Mouse (Mus musculus) MEL (cell line): ENCODE measurements around the gene Uevld. TPM values are rescaled to one million over a fixed set of nuclear protein-coding genes. Genes with fewer than 3 reads are reported as not detected.

Experiments used
- DNase-seq: peaks from one replicate; pipeline ENCODE4 v3.0.0; 2011; ENCODE audit warnings: low read depth, low spot score
- H3K27ac ChIP-seq: 2 replicates; pipeline ENCODE4 v1.5.1; 2012; ENCODE audit warnings: low read depth, mild to moderate bottlenecking, control low read depth, low read length, moderate library complexity; ENCODE audit not compliant: control insufficient read depth
- H3K27me3 ChIP-seq, 2 experiments: fragments of 150-350 bp in 1 of 2; sonication (generic) in 1 of 2; 2 replicates each; pipeline ENCODE4 v1.6.1; 2012; ENCODE audit warnings: low read length in 2 of 2, mild to moderate bottlenecking in 2 of 2, improper control_type of control experiment in 1 of 2, moderate library complexity in 1 of 2; ENCODE audit not compliant: insufficient read depth in 2 of 2, control insufficient read depth in 1 of 2
- H3K36me3 ChIP-seq, 2 experiments: 2 replicates each; pipeline ENCODE4 v1.6.1; 2012 to 2014; ENCODE audit warnings: low read length in 2 of 2, improper control_type of control experiment in 1 of 2, inconsistent platforms in 1 of 2, mild to moderate bottlenecking in 1 of 2; ENCODE audit not compliant: insufficient read depth in 2 of 2, control insufficient read depth in 1 of 2
- H3K4me1 ChIP-seq, 2 experiments: fragments of 150-350 bp in 1 of 2; sonication (generic) in 1 of 2; 2 replicates each; pipeline ENCODE4 v1.6.1; 2012; ENCODE audit warnings: low read length in 2 of 2, improper control_type of control experiment in 1 of 2, mild to moderate bottlenecking in 1 of 2; ENCODE audit not compliant: insufficient read depth in 2 of 2, control insufficient read depth in 1 of 2
- H3K4me3 ChIP-seq, 2 experiments: fragments of 150-350 bp in 1 of 2; sonication (generic) in 1 of 2; 2 replicates each; pipeline ENCODE4 v1.5.1; 2012; ENCODE audit warnings: low read depth in 2 of 2, low read length in 2 of 2, mild to moderate bottlenecking in 2 of 2, moderate library complexity in 2 of 2, control low read depth in 1 of 2, improper control_type of control experiment in 1 of 2; ENCODE audit not compliant: control insufficient read depth in 1 of 2, insufficient read depth in 1 of 2
- H3K79me2 ChIP-seq: 2 replicates; pipeline ENCODE4 v1.6.1; 2012; ENCODE audit warnings: mild to moderate bottlenecking, low read length, moderate library complexity; ENCODE audit not compliant: control insufficient read depth, poor library complexity, insufficient read depth
- H3K9ac ChIP-seq: 2 replicates; pipeline ENCODE4 v1.6.1; 2012; ENCODE audit warnings: low read depth, mild to moderate bottlenecking, control low read depth, low read length, moderate library complexity; ENCODE audit not compliant: control insufficient read depth, poor library complexity, severe bottlenecking
- H3K9me3 ChIP-seq: fragments of 150-350 bp; sonication (generic); replicated peaks from 2 replicates; pipeline ENCODE4 v1.6.1; 2012; ENCODE audit warnings: mild to moderate bottlenecking, low read length, improper control_type of control experiment, moderate library complexity; ENCODE audit not compliant: insufficient read depth
- BHLHE40 ChIP-seq: IDR thresholded peaks from 2 replicates; pipeline ENCODE4 v1.6.1; 2012; ENCODE audit warnings: low read depth, mild to moderate bottlenecking, inconsistent platforms, low read length, improper control_type of control experiment, borderline replicate concordance
- CHD2 ChIP-seq: IDR thresholded peaks from 2 replicates; pipeline ENCODE4 v1.6.1; 2011; ENCODE audit warnings: low read length, improper control_type of control experiment
- CTCF ChIP-seq, 3 experiments: IDR thresholded peaks in 2 of 3; conservative IDR thresholded peaks in 1 of 3; 2 replicates each; pipeline ENCODE4 v1.5.1; 2011 to 2012; ENCODE audit warnings: low read length in 3 of 3, low read depth in 2 of 3, mild to moderate bottlenecking in 2 of 3, improper control_type of control experiment in 1 of 3, inconsistent platforms in 1 of 3, mixed read lengths in 1 of 3, moderate library complexity in 1 of 3; ENCODE audit not compliant: control insufficient read depth in 1 of 3, insufficient read depth in 1 of 3, poor library complexity in 1 of 3, severe bottlenecking in 1 of 3
- EP300 ChIP-seq, 2 experiments: IDR thresholded peaks; 2 replicates each; pipeline ENCODE4 v1.6.1; 2011; ENCODE audit warnings: improper control_type of control experiment in 2 of 2, low read length in 2 of 2, low read depth in 1 of 2, mild to moderate bottlenecking in 1 of 2
- ETS1 ChIP-seq: IDR thresholded peaks from 2 replicates; pipeline ENCODE4 v1.6.1; 2012; ENCODE audit warnings: low read depth, mild to moderate bottlenecking, inconsistent platforms, low read length, improper control_type of control experiment, moderate library complexity
- GATA1 ChIP-seq: IDR thresholded peaks from 2 replicates; pipeline ENCODE4 v1.6.1; 2011; ENCODE audit warnings: low read depth, low read length, improper control_type of control experiment
- MAX ChIP-seq: IDR thresholded peaks from 2 replicates; pipeline ENCODE4 v1.6.1; 2011; ENCODE audit warnings: low read length, improper control_type of control experiment
- MEF2A ChIP-seq: IDR thresholded peaks from 2 replicates; pipeline ENCODE4 v1.6.1; 2014; ENCODE audit warnings: low read depth, mild to moderate bottlenecking, inconsistent platforms, low read length, improper control_type of control experiment; ENCODE audit not compliant: poor library complexity, insufficient replicate concordance, severe bottlenecking; ENCODE audit errors: extremely low read depth
- MXI1 ChIP-seq: IDR thresholded peaks from 2 replicates; pipeline ENCODE4 v1.6.1; 2011; ENCODE audit warnings: mild to moderate bottlenecking, low read depth, low read length, improper control_type of control experiment
- MYB ChIP-seq: IDR thresholded peaks from 2 replicates; pipeline ENCODE4 v1.6.1; 2011; ENCODE audit warnings: mild to moderate bottlenecking, low read depth, low read length, improper control_type of control experiment
- MYC ChIP-seq: IDR thresholded peaks from 2 replicates; pipeline ENCODE4 v1.6.1; 2011; ENCODE audit warnings: low read depth, mild to moderate bottlenecking, low read length, improper control_type of control experiment, moderate library complexity
- NELFE ChIP-seq: IDR thresholded peaks from 2 replicates; pipeline ENCODE4 v1.6.1; 2011; ENCODE audit warnings: low read depth, low read length, improper control_type of control experiment
- NRF1 ChIP-seq: IDR thresholded peaks from 2 replicates; pipeline ENCODE4 v1.6.1; 2014; ENCODE audit warnings: low read depth, mild to moderate bottlenecking, inconsistent platforms, low read length, improper control_type of control experiment, moderate library complexity; ENCODE audit not compliant: poor library complexity, insufficient read depth, severe bottlenecking
- POLR2A ChIP-seq, 2 experiments: IDR thresholded peaks; 2 replicates each; pipeline ENCODE4 v1.6.1; 2011 to 2012; ENCODE audit warnings: low read length in 2 of 2, mild to moderate bottlenecking in 2 of 2, control low read depth in 1 of 2, improper control_type of control experiment in 1 of 2, low read depth in 1 of 2, moderate library complexity in 1 of 2; ENCODE audit not compliant: control insufficient read depth in 1 of 2, insufficient read depth in 1 of 2, poor library complexity in 1 of 2
- POLR2AphosphoS2 ChIP-seq: IDR thresholded peaks from 2 replicates; pipeline ENCODE4 v1.6.1; 2011; ENCODE audit warnings: low read length, improper control_type of control experiment
- RAD21 ChIP-seq: IDR thresholded peaks from 2 replicates; pipeline ENCODE4 v1.6.1; 2011; ENCODE audit warnings: mild to moderate bottlenecking, low read depth, low read length, improper control_type of control experiment
- RCOR1 ChIP-seq: IDR thresholded peaks from 2 replicates; pipeline ENCODE4 v1.6.1; 2012; ENCODE audit warnings: low read depth, mild to moderate bottlenecking, inconsistent platforms, low read length, improper control_type of control experiment
- SIN3A ChIP-seq: IDR thresholded peaks from 2 replicates; pipeline ENCODE4 v1.6.1; 2012; ENCODE audit warnings: low read length, improper control_type of control experiment, inconsistent platforms
- SMC3 ChIP-seq: IDR thresholded peaks from 2 replicates; pipeline ENCODE4 v1.6.1; 2011; ENCODE audit warnings: low read depth, low read length, improper control_type of control experiment
- TCF12 ChIP-seq: IDR thresholded peaks from 2 replicates; pipeline ENCODE4 v1.6.1; 2014; ENCODE audit warnings: low read depth, mild to moderate bottlenecking, inconsistent platforms, low read length, improper control_type of control experiment, moderate library complexity
- UBTF ChIP-seq: IDR thresholded peaks from 2 replicates; pipeline ENCODE4 v1.6.1; 2012; ENCODE audit warnings: low read depth, mild to moderate bottlenecking, inconsistent platforms, low read length, improper control_type of control experiment, moderate library complexity, borderline replicate concordance; ENCODE audit not compliant: insufficient read depth
- USF2 ChIP-seq, 2 experiments: IDR thresholded peaks; 2 replicates each; pipeline ENCODE4 v1.6.1; 2011 to 2012; ENCODE audit warnings: improper control_type of control experiment in 2 of 2, low read length in 2 of 2, borderline replicate concordance in 1 of 2, inconsistent platforms in 1 of 2, low read depth in 1 of 2, mild to moderate bottlenecking in 1 of 2; ENCODE audit not compliant: insufficient read depth in 1 of 2
- ZKSCAN1 ChIP-seq: IDR thresholded peaks from 2 replicates; pipeline ENCODE4 v1.6.1; 2012; ENCODE audit warnings: low read depth, mild to moderate bottlenecking, inconsistent platforms, low read length, improper control_type of control experiment, moderate library complexity
- ZMIZ1 ChIP-seq: IDR thresholded peaks from 2 replicates; pipeline ENCODE4 v1.6.1; 2012; ENCODE audit warnings: low read depth, mild to moderate bottlenecking, inconsistent platforms, low read length, improper control_type of control experiment, moderate library complexity
- polyA plus RNA-seq, 2 experiments: library from polyadenylated mRNA; stranded (reverse) in 1 of 2; unstranded in 1 of 2; fragments of >175 nt in 1 of 2; fragments of >200 nt in 1 of 2; gene quantifications; 2 replicates each; pipeline versions ENCODE4 v1.2.1 to v1.2.4; 2012; ENCODE audit warnings: low replicate concordance in 2 of 2, low read depth in 1 of 2; ENCODE audit not compliant: insufficient read length in 2 of 2, insufficient read depth in 1 of 2, missing spikeins in 1 of 2
- total RNA-seq: library from RNA; depleted of rRNA; stranded (reverse); fragments of 300-350 nt; gene quantifications from 2 replicates; pipeline ENCODE4 v1.2.3, GENCODE M21; 2012

Gene Uevld
- total and polyA plus RNA-seq, 3 experiments = 1.9 to 5.4 TPM; not detected in 1

DNA sequence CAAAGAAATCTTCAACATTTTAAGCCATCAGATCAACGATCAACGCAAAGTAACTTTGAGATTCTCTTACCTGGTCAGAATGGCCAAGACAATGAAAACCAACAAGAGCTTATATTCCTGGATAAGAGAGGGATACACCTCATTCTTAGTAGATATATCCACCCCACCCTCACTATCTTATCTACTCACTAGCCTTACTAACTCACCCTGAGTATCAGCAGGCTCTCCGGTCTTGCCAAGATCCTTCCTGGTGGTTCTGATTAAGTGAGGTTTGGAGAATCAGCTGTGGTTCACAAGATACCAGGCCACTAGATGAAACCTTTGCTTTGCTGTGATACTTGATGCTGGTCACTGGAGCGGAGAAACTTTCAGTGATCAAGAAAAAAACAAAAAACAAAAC is 16.3 kb upstream of the Uevld start:
- no peak overlapping the region for H3K27ac ChIP-seq
- TF ChIP-seq ETS1 (0 out of 2 replicates have a peak, but pooled peaks have one; percentile 40), RCOR1 (peak; percentile 23; the same call in 1 of the 2 replicates), EP300 (IDR thresholded peaks at IDR 0.05; ENCODE audit: low read depth in 1 of 2, low read length in 2 of 2) (peak; percentile 17 to 40; a peak in 1 of 4 replicates), GATA1 (peak; percentile 28; the same call in 1 of the 2 replicates), RAD21 (no peak), MYB (no peak)
- TF ChIP-seq, all 39 proteins: peak for 4
- Histone ChIP-seq H3K4me3 (no peak overlapping the region), H3K36me3 (peaks cover 0 to 3% of the 10 kb centered on the region in 2 experiments; a peak in 1 of 4 replicates), H3K27me3 (peaks cover 0 to 10% of the 10 kb centered on the region in 2 experiments; a peak in 2 of 4 replicates), H3K4me1 (peaks cover 0 to 6% of the 10 kb centered on the region in 2 experiments; a peak in 2 of 4 replicates), H3K9ac (no peak overlapping the region), H3K9me3 (no peaks in the 10 kb centered on the region), H3K79me2 (no peaks in the 10 kb centered on the region)
- DNase-seq = no peak

GRCm38 (mm10) chr7:46969898-46970297 is 11.6 kb upstream of the Uevld start:
- Histone ChIP-seq H3K36me3 (peaks cover 0 to 3% of the 10 kb centered on the region in 2 experiments; a peak in 1 of 4 replicates), H3K9me3 (no peaks in the 10 kb centered on the region), H3K27ac (no peak overlapping the region), H3K27me3 (peaks cover 0 to 3% of the 10 kb centered on the region in 2 experiments; a peak in 1 of 4 replicates), H3K4me1 (peaks cover 0 to 6% of the 10 kb centered on the region in 2 experiments; a peak in 2 of 4 replicates), H3K79me2 (no peaks in the 10 kb centered on the region), H3K9ac (no peak overlapping the region), H3K4me3 (no peak overlapping the region)
- peak; percentile 19 for DNase-seq
- TF ChIP-seq POLR2AphosphoS2 = no peak
- no peak for TF ChIP-seq MEF2A
- no peak for TF ChIP-seq SIN3A
- no peak for TF ChIP-seq ZKSCAN1
- TF ChIP-seq CTCF (IDR thresholded peaks at IDR 0.05 in 2 of 3, conservative IDR thresholded peaks at IDR 0.05 in 1 of 3; ENCODE audit: control insufficient read depth in 1 of 3, insufficient read depth in 1 of 3, low read depth in 2 of 3, low read length in 3 of 3, poor library complexity in 1 of 3, severe bottlenecking in 1 of 3) = no peak
- no peak for TF ChIP-seq MAX
- TF ChIP-seq EP300 (IDR thresholded peaks at IDR 0.05; ENCODE audit: low read depth in 1 of 2, low read length in 2 of 2) = no peak
- TF ChIP-seq MXI1 = no peak
- no peak for TF ChIP-seq ZMIZ1
- no peak for TF ChIP-seq NELFE
- TF ChIP-seq USF2 (IDR thresholded peaks at IDR 0.05; ENCODE audit: borderline replicate concordance in 1 of 2, insufficient read depth in 1 of 2, low read depth in 1 of 2, low read length in 2 of 2) = no peak
- no peak for TF ChIP-seq BHLHE40
- no peak for TF ChIP-seq SMC3
- TF ChIP-seq MYC = no peak
- TF ChIP-seq MYB = no peak
- no peak for TF ChIP-seq NRF1
- TF ChIP-seq CHD2 = no peak
- TF ChIP-seq POLR2A (IDR thresholded peaks at IDR 0.05; ENCODE audit: control insufficient read depth in 1 of 2, insufficient read depth in 1 of 2, low read depth in 1 of 2, low read length in 2 of 2, poor library complexity in 1 of 2) = no peak
- TF ChIP-seq TCF12 = no peak
- no peak for TF ChIP-seq UBTF
